Mouse (Mus musculus) monocyte, adult 5-6 weeks (primary cell): Measurements from ENCODE around the gene Sall1. TPM values are rescaled to one million over a fixed set of nuclear protein-coding genes. Genes with fewer than 3 reads are reported as not detected.

Experiments used
- ATAC-seq: fragments of 153-309, 156-312 bp; replicated peaks from 2 replicates; pipeline ENCODE4 v1.8.0; 2017; ENCODE audit warnings: mild to moderate bottlenecking; ENCODE audit not compliant: low TSS enrichment, insufficient number of reproducible peaks, severe bottlenecking, poor library complexity, low FRiP score
- total RNA-seq: library from RNA; stranded (forward); fragments of 200-1000, 200-491, 200-594 nt; gene quantifications from 3 replicates; pipeline ENCODE4 v1.2.3, GENCODE M21; 2017

The Sall1 gene
- not detected in 3 replicates for total RNA-seq

DNA sequence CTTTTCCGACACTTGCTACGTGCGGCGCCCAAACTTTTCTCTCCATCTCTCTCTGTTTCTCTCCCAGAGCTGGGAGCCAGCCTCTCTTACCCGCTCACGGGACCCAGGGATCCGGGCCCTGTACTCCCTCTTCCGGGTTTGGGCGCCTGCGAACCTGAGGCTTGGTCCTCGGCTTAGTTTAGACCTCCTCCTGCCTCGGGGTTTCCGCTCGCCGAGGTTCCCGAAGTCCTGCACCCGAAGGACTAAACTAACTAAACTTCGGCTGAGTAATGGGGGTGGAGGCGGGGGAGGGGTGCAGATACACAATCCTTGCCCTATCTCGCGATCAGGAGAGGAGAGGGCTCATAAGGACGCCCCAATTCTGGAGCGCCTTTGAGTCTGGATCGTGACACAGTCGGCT, at the start of gene Sall1:
Sall1 (minus strand) TSS at position 223 of the 400 bp plus-strand sequence.
- ATAC-seq: no peak

DNA sequence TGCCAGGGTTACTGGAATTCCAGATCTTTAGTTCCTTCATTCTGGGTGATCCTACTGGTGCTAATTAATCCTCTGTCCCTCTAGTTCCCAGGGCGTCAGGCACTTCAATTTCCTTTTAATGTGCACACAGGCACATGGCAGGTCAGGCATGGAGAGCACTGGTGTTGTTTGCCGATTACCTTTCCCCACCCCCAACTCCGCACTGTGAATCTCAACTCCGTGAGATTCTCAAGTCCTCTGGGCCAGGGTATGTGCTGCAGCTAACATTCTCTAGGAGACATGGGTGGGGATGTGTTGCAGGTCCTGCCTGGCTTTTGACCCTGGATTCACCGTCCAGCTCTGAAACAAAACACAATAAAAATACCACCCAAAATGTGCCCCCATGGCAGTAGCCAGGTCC, 46.0 kb upstream of the Sall1 start:
- ATAC-seq: no peak

DNA sequence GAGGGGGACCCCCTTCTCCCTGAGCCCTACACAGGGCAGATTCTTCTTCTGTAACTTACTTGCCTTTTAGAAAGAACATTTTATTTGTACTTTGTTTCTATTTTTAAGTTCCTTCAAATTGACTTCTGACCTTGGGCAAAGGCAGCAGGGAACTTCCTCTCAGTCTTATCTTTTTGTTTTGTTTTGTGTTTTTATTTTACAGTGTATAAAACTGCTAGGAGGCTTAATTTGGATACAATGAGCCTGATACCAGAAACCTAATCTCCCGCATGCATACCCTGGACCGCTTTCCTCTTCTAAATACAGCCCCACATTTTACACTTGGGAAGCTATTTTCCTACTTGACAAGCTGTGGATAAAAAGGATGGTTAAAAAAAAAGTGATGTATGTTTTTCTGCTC, 35.2 kb upstream of the Sall1 start:
- no peak for ATAC-seq

DNA sequence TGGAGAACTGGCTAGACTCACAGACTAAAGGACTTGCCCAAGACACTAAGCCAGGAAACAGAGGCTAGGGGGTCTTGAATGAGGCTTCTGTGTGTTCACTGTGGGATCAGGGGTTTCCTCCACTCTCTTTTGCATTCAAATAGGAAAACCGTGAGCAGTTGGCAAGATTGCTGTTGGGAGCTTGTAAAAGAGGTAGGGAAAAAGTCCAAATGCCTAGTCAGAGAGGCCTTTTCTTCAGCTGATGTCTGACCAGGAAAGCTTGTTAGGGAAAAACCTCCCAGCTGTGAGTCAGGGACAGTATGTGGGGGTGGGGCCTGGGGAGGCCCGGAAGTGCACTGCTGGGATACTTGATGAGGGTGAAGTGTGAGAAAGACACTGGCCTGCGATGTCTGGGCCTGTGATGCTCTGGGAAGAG, 29.0 kb upstream of the Sall1 start:
- ATAC-seq: no peak

DNA sequence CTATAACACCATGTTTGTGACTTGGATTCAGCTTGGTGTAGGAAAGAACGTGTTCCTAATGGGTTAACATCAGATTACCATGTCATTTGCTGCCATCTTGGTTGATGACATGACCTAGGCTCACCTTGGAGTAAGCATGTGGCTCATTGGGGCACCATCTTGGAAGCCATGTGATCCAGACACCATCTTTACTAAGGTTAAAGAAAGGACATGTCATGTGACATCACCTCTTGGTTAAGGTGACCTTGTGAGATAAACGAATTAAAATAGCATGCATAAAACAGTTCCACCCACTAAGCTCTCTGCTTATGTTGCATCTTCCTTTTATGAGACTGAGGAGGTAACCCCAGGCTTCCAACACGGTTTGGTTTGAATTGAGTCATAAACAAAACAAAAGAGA, 23.5 kb upstream of the Sall1 start:
- no peak for ATAC-seq

DNA sequence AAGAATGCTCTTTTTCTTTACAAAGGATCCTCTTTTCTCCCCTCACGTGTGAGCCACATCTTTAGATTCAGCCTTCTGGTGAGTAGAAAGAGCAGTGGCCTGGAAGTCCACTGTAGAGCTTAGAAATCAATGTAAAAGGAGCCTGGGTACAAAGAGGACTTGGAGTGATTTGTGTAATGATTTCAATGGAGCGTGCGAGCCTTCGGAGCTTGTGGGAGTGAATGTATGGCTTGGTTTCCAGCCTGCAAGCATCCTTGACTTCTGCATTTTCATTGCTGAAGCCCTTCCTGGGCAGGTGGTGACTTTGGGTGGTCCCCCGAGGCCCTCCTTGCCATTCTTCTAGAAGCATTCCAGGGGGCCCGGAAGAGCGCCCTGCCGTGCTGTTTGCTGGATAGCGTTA, 20.1 kb upstream of the Sall1 start:
- no peak for ATAC-seq

DNA sequence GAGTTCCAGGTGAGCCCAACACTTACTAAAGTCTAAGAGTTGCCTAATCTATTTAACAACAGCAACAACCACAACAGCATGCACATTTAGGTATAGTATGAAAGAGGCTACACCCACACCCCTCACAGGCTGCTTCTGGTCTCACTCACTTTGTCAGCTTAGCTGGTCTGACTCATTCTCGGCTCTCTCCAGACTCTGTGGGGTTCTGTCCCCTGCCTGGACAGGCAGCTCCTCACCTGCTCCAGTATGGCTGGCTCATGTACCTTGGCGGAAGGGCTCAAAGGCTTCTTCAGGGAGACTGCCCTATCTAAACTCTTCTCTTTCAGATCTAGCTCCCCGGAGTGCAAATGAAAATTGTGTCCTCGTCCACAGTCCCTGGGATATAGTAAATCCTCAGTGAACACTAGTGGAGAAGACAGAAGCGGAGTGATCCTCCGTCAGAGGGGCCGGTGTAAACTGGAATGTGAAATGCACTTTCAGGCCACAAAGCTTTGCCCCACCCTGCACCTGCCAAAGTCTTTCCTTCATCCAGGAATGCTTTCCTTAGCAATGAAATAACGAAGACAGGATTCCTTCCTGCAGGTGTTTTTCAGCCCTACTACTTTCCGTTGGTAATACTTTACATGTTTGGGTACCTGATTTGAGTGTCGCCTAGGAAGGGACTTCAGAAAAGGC, 19.5 kb upstream of the Sall1 start:
- no peak for ATAC-seq

DNA sequence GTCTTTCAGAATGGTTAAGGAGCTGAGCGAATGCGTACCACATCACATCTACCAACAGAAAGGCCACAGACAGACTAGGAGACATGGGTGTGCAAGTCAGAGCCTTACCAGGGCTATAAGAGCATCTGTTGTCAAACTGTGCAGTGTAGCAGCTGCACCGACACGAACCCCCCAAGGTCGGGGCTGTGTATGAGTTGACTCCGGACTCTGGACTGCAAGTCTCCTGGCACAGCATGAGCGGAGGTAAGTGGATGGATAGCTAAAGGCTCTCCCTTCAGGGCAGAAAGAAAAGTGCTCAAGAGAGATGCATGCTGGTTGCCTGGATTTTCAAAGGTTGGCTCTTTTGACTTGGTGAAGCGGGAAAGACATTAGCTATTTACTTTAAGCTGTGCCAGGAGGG, 16.8 kb upstream of the Sall1 start:
- ATAC-seq: no peak

DNA sequence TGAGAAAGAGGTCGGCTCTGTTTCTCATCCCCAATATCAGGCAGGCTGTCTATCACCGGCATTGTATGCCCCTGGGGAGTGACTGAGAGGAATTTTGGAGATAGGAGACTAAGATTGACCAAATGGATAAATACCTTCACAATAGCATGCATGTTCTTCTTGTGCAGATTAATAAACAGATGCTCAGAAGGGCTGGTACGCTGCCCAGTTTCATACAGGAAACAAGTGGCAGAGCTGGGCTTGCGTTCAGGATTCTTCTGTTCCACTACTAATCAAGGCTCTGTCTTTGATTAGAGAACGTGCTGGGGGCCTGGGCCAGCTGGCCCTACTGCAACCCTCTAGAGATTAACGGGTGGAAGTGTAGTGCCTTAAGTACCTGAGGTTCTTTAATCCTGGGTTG, 15.5 kb upstream of the Sall1 start:
- ATAC-seq: no peak

DNA sequence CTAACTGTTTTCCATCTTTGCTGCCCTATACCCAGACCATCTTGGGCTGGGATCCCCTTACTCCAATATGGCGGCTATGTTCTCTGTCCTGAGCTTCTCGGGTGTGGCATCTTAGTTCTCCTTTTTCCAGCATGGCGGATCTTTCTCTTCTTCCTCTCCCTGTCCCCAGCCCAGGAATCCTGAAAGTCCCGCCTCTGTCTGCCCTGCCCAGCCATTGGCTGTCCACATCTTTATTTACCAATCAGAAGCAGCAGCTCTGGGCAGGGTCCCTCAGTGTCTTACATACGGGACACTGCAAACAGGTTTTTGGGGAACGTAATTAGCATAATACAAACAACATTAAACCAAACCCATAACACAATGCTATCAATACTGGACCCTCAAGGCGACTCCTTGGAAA, 8.9 kb upstream of the Sall1 start:
- no peak for ATAC-seq

DNA sequence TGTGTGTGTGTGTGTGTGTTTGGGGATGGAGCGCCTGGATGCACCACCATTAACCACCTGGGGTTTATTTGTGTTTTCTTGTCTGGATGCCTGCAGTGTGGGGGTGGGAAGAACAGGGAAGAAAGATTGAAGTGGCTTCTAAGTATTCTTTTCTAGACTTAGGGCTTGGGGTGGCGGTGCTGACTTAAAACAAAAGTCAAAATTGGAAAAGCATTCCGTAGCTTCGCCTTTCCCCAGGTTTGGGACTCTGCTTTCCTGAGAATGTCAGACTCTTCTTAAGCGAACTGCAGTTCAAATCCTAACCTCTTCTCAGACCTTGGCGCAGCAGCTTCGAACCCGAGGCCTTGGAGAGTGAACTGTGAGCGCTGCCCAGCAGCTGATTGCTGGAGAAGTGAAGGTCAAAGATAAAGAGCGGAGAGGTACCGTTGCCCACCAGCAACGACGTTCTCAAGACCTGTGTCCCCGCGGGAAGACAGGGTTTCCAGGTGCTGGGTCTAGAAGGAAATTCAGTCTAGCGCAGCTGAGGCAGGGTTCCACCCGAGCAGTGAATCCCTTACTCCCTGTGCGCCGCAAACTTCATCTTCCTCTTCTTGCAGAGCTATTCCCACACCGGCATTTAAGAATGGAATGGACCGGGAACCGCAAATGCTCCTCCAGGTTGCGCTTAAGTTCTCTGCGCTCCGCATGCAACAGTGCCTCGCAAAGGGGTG, 2.8 kb upstream of the Sall1 start:
- ATAC-seq: no peak

DNA sequence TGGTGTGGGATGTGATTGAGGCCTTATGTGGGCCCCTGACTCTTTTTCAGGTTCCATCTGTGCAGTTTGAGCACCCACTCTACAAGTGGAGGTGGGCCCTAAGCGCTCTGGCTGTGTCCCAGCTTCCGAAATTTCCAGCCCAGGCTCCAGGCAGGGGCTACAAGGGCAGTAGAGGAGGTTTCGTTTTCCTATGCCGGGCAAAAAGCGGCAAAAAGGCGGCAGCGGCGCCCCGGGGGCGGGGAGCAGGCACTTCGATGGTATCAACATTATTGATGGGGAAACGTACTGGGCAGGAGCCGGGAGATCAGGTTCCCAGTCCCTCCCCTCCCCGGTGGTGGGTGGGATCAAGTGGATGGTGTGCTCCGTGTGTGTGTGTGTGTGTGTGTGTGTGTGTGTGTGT, 2.3 kb upstream of the Sall1 start:
- no peak for ATAC-seq

DNA sequence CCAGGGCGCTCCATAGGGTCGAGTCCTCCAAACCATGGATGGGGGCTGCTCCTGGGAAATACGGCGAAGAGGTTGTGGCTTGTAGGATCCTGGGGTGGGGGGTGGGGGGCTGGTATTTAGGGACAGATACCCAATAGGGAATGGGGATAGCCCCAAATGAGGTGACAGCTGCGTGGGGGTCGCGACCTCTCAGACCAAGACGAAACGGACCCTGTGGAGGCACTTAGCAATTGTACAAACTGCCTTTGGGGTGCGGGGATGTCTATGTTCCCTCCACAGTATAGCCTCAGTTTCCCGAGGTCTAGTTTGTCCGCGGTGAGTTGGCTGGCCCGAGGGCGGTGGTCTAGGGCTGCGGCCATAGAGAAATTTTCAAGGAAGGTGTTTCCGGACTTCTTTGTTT, 1.8 kb upstream of the Sall1 start:
- no peak for ATAC-seq

DNA sequence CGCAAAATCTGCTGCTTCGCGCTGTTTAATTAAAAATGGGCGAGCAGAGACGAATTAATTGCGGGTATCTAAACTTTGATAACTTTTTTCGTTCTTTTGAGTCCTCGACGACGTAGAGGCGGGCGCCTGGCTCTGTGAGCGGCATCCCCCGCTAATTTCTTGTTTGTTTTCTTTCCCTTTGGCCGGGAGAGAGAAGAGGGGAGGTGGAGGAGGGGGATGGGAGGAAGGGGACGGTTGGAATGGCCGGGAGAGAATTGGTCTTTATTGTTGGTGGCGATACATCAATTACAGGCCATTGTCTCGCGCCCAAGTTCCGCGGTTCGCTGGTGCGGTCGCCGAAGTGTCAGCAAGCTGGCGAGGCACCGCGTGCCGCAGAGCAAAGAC, 1.2 kb upstream of the Sall1 start:
- ATAC-seq: no peak

DNA sequence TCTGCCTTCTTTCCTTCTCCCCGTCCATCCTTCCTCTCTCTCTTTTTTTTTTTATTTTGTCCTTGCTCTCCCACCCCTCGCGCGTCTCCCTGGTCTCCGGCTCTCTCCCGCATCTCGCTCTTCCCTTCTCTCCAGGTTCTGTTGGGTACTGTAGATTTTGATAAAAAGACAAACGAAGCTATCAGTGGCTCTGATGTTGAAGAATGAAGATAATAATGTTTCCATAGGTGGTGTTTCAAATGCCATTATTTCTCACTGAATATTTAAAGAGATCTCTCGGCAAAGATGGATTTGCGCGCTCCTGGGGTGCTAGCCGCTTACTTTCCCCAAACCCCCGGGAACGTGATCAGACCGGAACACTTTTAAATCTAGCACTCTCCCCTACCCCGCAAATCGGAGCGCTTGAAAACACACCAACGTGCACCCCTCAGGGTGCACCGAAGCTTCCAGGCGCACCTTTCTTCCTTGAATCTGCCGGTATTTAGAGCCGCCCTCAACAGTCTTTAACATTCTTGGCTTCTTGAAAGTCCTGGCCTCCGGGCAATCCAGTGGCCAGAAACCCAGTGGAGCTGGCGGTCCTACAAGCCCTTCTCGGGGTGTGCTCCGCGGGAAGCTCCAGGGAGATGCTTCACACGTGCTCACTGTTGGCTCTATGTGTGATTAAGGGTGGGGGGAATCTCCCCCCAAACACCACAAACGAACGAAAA, 702 bp upstream of the Sall1 start:
- no peak for ATAC-seq

DNA sequence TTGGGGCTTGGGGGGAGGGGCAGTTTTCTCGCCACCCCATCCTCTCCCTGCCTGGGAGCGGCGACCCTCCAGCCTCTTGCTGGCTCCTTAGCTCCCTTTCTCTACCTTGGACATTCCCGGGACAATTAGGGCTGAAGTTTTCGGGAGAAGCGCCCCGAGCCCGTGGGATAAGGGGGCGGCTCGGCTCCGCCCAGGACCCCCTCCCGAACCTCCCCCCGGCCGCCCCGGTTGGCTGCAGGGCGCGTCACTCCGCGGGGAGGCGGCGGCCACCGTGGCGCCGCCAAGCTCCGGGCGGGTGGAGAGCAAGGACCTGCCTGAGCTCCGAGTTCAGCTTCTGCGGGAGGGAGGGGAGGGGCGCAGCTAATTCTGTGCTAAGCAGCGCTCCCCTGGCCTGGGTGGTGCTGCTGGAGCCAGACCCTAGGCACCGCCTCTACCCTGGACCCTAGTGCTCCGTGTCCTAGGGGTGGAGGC, 556 bp downstream of the Sall1 start:
- no peak for ATAC-seq

DNA sequence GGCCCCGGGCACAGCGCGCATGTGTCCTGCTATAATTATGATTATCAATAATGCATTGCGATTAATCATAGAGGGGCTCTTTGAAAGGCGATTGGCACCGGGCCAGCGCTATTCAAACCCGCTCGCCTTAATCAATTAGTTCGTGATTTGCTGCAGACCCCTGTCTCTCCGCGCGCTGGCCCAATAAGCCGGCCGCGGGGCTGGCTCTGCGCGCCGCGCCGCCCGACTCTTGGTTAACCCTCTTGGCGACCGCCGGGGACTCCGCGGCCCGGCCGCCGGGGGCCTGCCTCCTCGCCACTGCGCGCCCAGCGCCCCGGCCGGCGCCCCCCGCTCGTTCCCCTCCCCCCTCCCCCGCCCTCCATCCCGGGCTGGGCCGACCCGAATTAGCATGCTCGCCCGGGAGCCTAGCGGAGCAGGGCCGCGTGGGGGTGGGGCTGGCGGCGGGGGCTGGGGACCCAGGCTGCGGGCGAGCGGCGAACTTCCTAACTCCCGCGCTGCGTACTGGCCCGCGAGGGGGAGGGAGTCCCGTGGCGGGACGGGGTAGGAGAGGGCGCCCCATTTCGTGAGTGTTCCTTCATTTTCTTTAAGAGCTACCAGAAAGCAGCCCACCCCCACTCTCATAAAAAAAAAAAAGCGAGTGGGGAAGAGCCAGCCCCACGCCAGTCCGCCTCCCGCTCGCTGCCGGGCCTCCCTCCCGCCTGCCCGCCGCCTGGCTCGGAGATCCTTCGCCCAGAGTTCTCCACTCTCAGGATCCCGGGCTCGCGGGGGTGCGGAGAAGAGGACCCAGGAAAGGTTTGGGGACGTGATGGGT, 1.2 kb downstream of the Sall1 start:
- no peak for ATAC-seq

DNA sequence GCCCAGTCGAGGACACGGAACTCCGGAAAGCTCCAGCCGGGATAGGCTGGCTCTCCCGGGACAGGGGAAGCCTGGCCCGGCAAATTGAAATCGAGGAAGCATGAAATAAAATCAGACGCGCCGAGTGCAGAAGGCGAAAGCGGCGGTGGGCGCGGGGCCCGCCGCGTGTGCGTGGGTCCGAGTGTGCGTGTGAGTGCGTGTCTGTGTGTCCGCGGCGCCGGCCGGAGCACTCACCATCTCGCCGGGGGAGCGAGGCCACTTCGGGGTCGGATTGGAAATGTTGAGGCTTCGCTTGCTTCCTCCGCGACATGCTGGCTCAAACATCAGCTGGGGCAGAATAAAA, 1.9 kb downstream of the Sall1 start:
- ATAC-seq: no peak

DNA sequence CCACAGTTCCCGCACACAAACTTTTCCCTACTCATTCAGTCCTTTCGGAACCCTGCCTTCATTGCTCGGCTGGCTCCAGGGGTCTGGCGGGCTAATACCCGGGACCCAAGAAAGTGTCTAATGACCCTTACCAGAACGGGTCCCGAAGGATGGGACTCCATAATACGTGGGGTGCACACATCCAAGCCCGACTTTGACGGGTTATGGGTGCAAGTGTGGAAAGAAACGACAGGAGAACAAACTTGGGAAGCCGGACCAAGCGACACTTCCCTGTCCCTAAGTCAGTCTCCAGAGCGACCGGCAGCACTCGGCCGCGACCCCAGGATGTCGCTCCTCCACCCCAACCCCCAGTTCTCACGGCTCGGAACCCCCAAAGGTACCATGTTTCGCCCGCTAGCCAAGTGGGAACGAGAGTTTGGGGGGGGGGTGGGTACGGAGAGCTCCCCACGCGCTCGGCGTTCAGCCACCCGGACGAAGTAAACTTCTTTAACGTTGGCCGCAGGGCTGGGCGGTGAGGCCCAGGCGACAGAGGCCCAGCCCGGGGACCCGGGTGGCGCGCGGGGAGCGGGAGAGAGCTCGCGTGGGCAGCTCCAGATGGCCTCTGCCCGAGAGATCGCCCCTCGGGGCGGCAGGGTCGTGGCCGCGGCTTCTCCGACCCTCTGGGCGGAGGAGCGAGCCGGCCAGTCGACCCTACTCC, 2.4 kb downstream of the Sall1 start:
- no peak for ATAC-seq
